Mouse (Mus musculus) liver, embryonic 14.5 days (tissue): ENCODE measurements around the gene Auts2.

ENCODE experiments used
- CTCF ChIP-seq: IDR thresholded peaks from 2 replicates; pipeline ENCODE4 v1.5.1; 2016; ENCODE audit warnings: antibody characterized with exemption, low read depth, control low read depth
- EP300 ChIP-seq: IDR thresholded peaks from 2 replicates; pipeline ENCODE4 v1.6.1; 2016; ENCODE audit warnings: antibody characterized with exemption, low read depth

- no peak for TF ChIP-seq EP300
- TF ChIP-seq CTCF, result no peak
Measured at GRCm38 (mm10) chr5:132498045-132498444, 45.1 kb downstream of the Auts2 start.
